Mouse (Mus musculus) neural tube, embryonic 12.5 days (tissue): Measurements from ENCODE around the gene Icam4. TPM values are rescaled to one million over a fixed set of nuclear protein-coding genes. Genes with fewer than 3 reads are reported as not detected.

Experiments used
- ATAC-seq: fragments of 200-750 bp; cut with Nextera tagmentation; 2 replicates; pipeline ENCODE4 v1.8.0; 2017; ENCODE audit warnings: low read depth, mild to moderate bottlenecking, moderate TSS enrichment, moderate library complexity; ENCODE audit not compliant: low FRiP score
- H3K27ac ChIP-seq: fragments of 300-500 bp; sonication (generic); 2 replicates; pipeline ENCODE4 v1.5.1; 2016
- H3K27me3 ChIP-seq: fragments of 300-500 bp; sonication (generic); replicated peaks from 2 replicates; pipeline ENCODE4 v1.6.1; 2016; ENCODE audit warnings: mild to moderate bottlenecking
- H3K36me3 ChIP-seq: fragments of 300-500 bp; sonication (generic); 2 replicates; pipeline ENCODE4 v1.6.1; 2016; ENCODE audit warnings: mild to moderate bottlenecking
- H3K4me1 ChIP-seq: fragments of 300-500 bp; sonication (generic); 2 replicates; pipeline ENCODE4 v1.6.1; 2016
- H3K4me2 ChIP-seq: fragments of 300-500 bp; sonication (generic); replicated peaks from 2 replicates; pipeline ENCODE4 v1.6.1; 2016; ENCODE audit warnings: mild to moderate bottlenecking
- H3K4me3 ChIP-seq: fragments of 300-500 bp; sonication (generic); 2 replicates; pipeline ENCODE4 v1.5.1; 2016
- H3K9ac ChIP-seq: fragments of 300-500 bp; sonication (generic); 2 replicates; pipeline ENCODE4 v1.6.1; 2016; ENCODE audit warnings: mild to moderate bottlenecking
- H3K9me3 ChIP-seq: fragments of 300-500 bp; sonication (generic); 2 replicates; pipeline ENCODE4 v1.6.1; 2016; ENCODE audit warnings: mild to moderate bottlenecking
- WGBS: fragments of 180-500 bp; shearing (Covaris S2); methylation state at CpG from one replicate; pipeline ENCODE4 v1.1.7; 2016; 5-methylcytosine and 5-hydroxymethylcytosine counted together
- polyA plus RNA-seq: library from polyadenylated mRNA; unstranded; fragments of >200 nt; fragmentation: Nextera tagmentation; extraction: Ambion mirVana; gene quantifications from 2 replicates; pipeline ENCODE4 v1.2.1, GENCODE M21; 2016

Gene Icam4
- polyA plus RNA-seq, 1 experiment from 2014 or later = 1.6 TPM

DNA sequence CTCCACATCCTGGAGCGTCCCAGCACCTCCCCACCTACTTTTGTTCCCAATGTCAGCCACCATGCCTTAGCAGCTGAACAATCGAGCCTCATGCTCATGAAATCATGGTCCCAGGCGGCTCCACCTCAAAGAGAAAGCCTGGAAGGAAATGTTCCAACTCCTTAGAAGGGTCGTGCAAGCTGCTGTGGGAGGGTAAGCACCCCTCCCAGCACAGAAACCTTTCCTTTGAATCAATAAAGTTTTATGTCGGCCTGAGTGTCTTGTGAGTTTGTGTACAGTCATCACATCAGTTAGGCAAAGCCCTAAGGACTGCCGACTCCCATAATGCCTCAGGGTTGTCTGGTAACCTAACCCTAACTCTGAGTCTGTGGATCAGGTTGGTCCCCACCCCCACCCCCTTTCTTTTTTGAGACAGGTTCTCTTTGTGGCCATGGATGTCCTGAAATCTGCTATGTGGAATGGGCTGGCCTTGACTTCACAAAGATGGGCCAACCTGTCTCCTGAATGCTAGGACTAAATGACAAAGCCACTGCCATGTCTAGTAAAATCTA is 538 bp upstream of the Icam4 start:
- H3K27me3 ChIP-seq = peaks cover 58% of the 10 kb centered on the region
- WGBS = 59% methylated on average over 6 of the region's 6 CpGs

DNA sequence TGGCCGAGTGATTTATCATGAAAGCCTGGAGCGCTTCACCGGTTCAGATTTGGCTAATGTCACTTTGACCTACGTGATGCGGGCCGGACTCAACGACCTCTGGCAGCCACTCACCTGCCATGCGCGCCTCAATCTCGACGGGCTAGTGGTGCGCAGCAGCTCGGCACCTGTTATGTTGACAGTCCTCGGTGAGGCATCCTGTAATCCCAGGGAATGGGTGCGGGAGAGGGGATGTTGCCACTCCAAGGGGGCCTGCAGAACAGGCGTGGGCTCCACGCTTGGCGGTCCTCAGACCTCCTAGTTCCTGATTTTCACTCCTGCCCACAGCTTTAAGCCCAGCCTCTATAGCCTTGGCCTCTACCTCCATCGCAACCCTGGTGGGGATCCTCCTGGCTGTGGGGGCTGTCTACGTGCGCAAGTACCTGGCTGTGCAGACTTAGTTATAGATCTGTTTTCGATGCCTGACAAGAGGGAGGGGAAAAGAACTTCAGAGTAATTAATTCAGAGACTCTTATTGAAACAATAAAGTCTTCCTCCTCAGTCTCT is 955 bp downstream of the Icam4 start:
- peaks cover 49% of the 10 kb centered on the region for H3K4me1 ChIP-seq
- peaks cover 72% of the 10 kb centered on the region for H3K27me3 ChIP-seq
- no peak for ATAC-seq
- 27% methylated on average over 22 of the region's 22 CpGs for WGBS
- H3K4me3 ChIP-seq = peak overlapping the region; percentile 15; the same call in 1 of the 2 replicates
- H3K9ac ChIP-seq = no peak overlapping the region
- no peaks in the 10 kb centered on the region for H3K9me3 ChIP-seq
- H3K27ac ChIP-seq = no peak overlapping the region
- H3K36me3 ChIP-seq = no peaks in the 10 kb centered on the region
- peak overlapping the region; percentile 84 for H3K4me2 ChIP-seq

More for the DNA sequence above, 538 bp upstream of the Icam4 start:
- Histone ChIP-seq H3K27ac (no peak overlapping the region), H3K4me1 (peaks cover 48% of the 10 kb centered on the region), H3K4me2 (no peak overlapping the region), H3K9me3 (no peaks in the 10 kb centered on the region), H3K36me3 (no peaks in the 10 kb centered on the region), H3K4me3 (no peak overlapping the region), H3K9ac (no peak overlapping the region)
- ATAC-seq = no peak

DNA sequence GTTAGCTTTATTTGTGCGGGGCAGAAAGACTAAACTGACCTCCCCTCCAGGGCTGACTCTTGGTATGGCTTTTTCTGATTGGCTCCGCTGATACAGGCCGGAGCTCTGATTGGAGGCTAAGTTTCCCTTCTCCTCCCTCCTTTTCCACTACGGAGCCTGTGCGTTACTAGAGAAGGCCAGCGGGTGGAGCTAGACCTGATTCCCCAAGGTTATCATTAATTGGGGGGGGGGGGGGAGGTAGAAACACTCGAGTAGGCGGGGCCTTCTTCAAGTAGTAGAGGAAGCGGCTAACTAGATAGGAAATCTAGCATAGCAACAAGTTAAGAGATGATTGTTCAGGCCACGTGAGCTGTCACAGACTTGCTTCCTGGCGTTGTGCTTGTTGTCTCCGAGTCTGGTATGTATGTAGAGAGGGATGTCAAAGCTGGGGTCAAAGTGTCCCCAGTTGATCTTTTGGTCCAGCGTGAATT is 1.6 kb downstream of the Icam4 start:
- Histone ChIP-seq H3K27ac (no peak overlapping the region), H3K9ac (no peak overlapping the region), H3K4me3 (peak overlapping the region; percentile 37), H3K36me3 (no peaks in the 10 kb centered on the region), H3K27me3 (peaks cover 79% of the 10 kb centered on the region), H3K4me1 (peaks cover 49% of the 10 kb centered on the region), H3K4me2 (peak overlapping the region; percentile 84), H3K9me3 (no peaks in the 10 kb centered on the region)
- peak; percentile 45; the same call in 1 of the 2 replicates for ATAC-seq
- WGBS = under 1% methylated on average over 13 of the region's 13 CpGs

DNA sequence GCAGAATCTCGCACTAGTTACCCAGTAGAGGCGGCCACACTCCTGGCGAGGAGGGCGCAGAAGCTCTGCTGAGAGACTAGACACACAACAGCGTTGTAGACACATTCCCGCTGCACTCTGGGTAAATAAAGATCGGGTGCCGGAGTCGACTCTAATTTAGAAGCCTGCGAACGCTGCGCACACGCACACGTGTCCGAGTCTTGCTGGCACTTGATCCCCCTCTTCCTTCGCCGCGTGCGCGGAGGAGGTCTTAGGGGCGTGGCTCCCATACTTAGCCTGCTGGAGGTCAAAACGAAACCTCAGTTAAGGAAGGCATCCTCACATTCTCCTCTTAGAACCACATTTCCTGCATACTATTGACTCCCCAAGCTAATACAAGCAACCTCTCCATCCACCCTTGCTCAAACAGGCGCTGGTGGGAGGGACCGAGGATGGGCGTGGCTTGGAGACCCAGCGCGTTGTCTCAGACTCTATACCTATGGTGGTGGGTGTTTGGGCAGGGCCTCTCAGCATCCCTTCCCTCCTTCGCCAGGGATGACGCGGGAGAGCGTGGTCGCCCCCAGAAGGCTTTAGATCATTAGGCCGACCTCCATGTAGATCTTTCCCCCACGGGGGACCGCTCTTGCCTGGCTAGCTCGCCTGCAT is 2.2 kb downstream of the Icam4 start:
- Histone ChIP-seq H3K9me3 (no peaks in the 10 kb centered on the region), H3K36me3 (no peaks in the 10 kb centered on the region), H3K27ac (no peak overlapping the region), H3K9ac (peak overlapping the region; percentile 50; the same call in 1 of the 2 replicates), H3K4me2 (peak overlapping the region; percentile 84), H3K4me3 (peak overlapping the region; percentile 37), H3K27me3 (peaks cover 81% of the 10 kb centered on the region), H3K4me1 (peaks cover 49% of the 10 kb centered on the region)
- under 1% methylated on average over 36 of the region's 36 CpGs for WGBS
- ATAC-seq = peak; percentile 50

DNA sequence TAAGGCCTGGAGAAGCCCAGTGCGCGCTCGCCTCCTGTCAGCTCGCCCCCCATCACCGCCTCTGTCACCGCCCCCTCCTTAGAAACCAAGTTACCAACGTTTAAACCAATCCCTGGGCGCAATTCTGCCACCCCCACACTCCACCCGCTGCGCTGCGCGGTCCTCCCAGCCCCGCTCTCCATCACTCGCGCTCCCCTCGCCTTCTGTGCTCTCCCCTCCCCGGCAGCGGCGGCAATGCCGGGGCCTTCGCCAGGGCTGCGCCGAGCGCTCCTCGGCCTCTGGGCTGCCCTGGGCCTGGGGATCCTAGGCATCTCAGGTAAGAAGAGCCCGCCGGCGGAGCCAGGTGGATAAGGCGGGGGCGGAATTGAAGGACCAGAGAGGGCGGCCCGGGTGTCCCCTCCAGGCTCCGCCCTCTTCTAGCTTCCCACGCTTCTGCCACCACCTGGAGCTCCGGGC is 2.8 kb downstream of the Icam4 start, which contains the start of gene Icam5:
TSS of gene Icam5 (plus strand) at position 178 of the 456 bp plus-strand sequence.
- Histone ChIP-seq H3K4me3 (peak within 1 kb of the TSS; percentile 39), H3K27ac (no peak within 1 kb of the TSS), H3K9ac (peak within 1 kb of the TSS; percentile 50), H3K9me3 (no peaks in the 10 kb centered on the region), H3K27me3 (peaks cover 83% of the 10 kb centered on the region), H3K36me3 (no peaks in the 10 kb centered on the region), H3K4me2 (peak within 1 kb of the TSS; percentile 84), H3K4me1 (peaks cover 53% of the 10 kb centered on the region)
- peak; percentile 14; the same call in 1 of the 2 replicates for ATAC-seq
- WGBS = under 1% methylated on average over 35 of the region's 35 CpGs

DNA sequence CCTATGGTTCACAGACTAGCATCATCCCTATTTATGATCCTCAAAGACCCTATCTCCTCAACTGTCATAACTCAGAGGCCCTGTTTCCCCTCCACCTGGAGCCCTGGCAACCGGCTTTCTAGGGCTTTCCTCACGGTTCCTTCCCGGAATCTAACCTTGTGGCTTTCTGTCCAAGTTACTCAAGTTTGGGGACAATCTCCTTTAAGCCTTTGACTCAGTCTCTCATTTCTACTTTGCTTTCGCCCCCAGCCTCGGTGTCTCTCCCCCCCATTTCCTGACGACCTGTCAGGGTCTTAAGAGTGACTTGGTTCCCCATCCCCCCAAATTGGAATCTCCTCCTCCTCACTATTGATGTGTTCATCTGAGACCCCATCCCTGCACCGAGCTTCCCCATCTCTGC is 3.3 kb downstream of the Icam4 start:
- Histone ChIP-seq H3K9ac (no peak overlapping the region), H3K4me1 (peaks cover 58% of the 10 kb centered on the region), H3K4me3 (peak overlapping the region; percentile 39; the same call in 1 of the 2 replicates), H3K9me3 (no peaks in the 10 kb centered on the region), H3K4me2 (peak overlapping the region; percentile 84), H3K36me3 (no peaks in the 10 kb centered on the region), H3K27ac (no peak overlapping the region), H3K27me3 (peaks cover 88% of the 10 kb centered on the region)
- 2% methylated on average over 7 of the region's 7 CpGs for WGBS
- no peak for ATAC-seq

DNA sequence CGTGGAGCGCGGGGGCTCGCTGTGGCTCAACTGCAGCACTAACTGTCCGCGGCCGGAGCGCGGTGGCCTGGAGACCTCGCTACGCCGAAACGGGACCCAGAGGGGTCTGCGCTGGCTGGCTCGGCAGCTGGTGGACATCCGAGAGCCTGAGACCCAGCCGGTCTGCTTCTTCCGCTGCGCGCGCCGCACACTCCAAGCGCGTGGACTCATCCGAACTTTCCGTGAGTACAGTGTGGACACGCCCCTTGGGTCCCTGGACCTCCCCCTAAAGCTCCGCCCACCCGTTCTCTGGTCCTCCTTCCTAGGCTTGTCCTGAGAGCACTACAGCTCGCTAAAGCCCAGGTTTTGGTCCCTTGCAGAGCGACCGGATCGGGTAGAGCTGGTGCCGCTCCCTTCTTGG is 4.0 kb downstream of the Icam4 start:
- no peak for ATAC-seq
- Histone ChIP-seq H3K9ac (no peak overlapping the region), H3K27me3 (peaks cover 95% of the 10 kb centered on the region), H3K27ac (no peak overlapping the region), H3K4me2 (peak overlapping the region; percentile 84), H3K4me1 (peaks cover 60% of the 10 kb centered on the region), H3K9me3 (no peaks in the 10 kb centered on the region), H3K4me3 (peak overlapping the region; percentile 39), H3K36me3 (no peaks in the 10 kb centered on the region)
- WGBS = under 1% methylated on average over 34 of the region's 34 CpGs

DNA sequence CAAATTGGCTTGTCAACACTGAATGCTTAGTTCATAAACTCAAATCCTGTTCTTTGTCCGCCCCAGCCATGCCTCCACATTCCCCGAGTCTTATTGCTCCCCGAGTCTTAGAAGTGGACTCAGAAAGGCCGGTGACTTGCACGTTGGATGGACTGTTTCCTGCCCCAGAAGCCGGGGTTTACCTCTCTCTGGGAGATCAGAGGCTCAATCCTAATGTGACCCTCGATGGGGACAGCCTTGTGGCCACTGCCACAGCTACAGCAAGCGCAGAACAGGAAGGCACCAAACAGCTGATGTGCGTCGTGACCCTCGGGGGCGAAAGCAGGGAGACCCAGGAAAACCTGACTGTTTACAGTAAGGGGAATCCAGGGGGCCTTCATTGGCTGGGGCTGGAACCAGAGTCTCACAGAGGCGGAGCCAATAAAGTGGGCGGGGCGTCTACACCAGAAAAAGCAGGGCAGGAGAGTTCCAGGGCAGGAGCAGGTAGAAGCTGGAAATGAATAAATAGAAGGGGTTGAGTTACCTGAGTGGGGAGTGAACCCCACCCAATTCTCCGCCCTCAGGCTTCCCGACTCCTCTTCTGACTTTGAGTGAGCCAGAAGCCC is 5.4 kb downstream of the Icam4 start:
- Histone ChIP-seq H3K9ac (no peak overlapping the region), H3K27ac (no peak overlapping the region), H3K27me3 (peaks cover 96% of the 10 kb centered on the region), H3K4me2 (peak overlapping the region; percentile 12; the same call in 1 of the 2 replicates), H3K9me3 (peaks cover 3% of the 10 kb centered on the region; the same call in 1 of the 2 replicates), H3K4me3 (no peak overlapping the region), H3K4me1 (peaks cover 54% of the 10 kb centered on the region), H3K36me3 (no peaks in the 10 kb centered on the region)
- no peak for ATAC-seq
- 2% methylated on average over 17 of the region's 17 CpGs for WGBS

DNA sequence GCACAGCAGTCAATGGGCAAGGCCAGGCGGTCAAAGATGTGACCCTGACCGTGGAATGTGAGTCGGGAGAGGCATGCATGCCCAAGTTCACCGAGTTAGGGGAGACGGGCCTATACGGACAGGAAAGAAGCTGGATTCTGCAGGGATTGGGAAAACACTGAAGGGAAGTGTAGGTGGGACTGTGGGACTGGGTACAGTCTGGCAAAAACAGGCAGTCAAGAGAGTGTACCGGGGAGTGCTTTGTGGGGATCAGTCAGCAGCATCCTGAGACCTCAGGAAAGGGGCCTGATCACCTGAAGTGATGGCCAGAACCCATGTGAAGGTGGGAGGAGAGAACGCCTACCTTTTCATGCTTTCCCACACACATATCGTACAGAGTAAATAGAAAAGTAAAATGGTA is 6.4 kb downstream of the Icam4 start:
- peaks cover 3% of the 10 kb centered on the region; the same call in 1 of the 2 replicates for H3K9me3 ChIP-seq
- H3K4me3 ChIP-seq = 0 out of 2 replicates have a peak overlapping the region, but pooled peaks have one; percentile 5
- H3K27ac ChIP-seq = no peak overlapping the region
- H3K4me1 ChIP-seq = peaks cover 47% of the 10 kb centered on the region
- H3K9ac ChIP-seq = no peak overlapping the region
- no peak for ATAC-seq
- H3K36me3 ChIP-seq = no peaks in the 10 kb centered on the region
- H3K4me2 ChIP-seq = no peak overlapping the region
- peaks cover 94% of the 10 kb centered on the region for H3K27me3 ChIP-seq
- WGBS = 17% methylated on average over 9 of the region's 9 CpGs

DNA sequence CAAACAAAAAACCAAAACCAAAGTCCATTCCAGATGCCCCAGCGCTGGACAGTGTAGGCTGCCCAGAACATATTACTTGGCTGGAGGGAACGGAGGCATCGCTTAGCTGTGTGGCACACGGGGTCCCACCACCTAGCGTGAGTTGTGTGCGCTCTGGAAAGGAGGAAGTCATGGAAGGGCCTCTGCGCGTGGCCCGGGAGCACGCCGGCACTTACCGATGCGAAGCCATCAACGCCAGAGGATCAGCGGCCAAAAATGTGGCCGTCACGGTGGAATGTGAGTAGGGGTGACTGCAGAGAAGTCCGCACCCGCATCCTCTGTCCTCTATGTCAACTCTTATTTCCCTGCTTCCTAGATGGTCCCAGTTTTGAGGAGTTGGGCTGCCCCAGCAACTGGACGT is 7.0 kb downstream of the Icam4 start:
- peaks cover 90% of the 10 kb centered on the region for H3K27me3 ChIP-seq
- H3K9ac ChIP-seq = no peak overlapping the region
- H3K4me3 ChIP-seq = no peak overlapping the region
- WGBS = 7% methylated on average over 20 of the region's 20 CpGs
- H3K4me1 ChIP-seq = peaks cover 41% of the 10 kb centered on the region
- no peaks in the 10 kb centered on the region for H3K36me3 ChIP-seq
- no peak overlapping the region for H3K4me2 ChIP-seq
- no peak for ATAC-seq
- peaks cover 3% of the 10 kb centered on the region; the same call in 1 of the 2 replicates for H3K9me3 ChIP-seq
- no peak overlapping the region for H3K27ac ChIP-seq

DNA sequence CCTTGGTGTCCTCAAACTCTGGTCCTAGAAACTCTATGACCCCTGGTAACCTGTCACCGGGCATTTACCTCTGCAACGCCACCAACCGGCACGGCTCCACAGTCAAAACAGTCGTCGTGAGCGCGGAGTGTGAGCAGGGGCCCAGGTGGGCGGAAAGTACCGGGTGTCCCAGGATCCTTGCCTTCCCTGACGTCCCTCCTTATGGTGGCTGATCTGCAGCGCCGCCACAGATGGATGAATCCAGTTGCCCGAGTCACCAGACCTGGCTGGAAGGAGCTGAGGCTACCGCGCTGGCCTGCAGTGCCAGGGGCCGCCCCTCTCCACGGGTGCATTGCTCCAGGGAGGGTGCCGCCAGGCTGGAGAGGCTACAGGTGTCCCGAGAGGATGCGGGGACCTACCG is 7.5 kb downstream of the Icam4 start:
- WGBS = 1% methylated on average over 22 of the region's 22 CpGs
- H3K4me3 ChIP-seq = peak overlapping the region; percentile 35; the same call in 1 of the 2 replicates
- H3K27me3 ChIP-seq = peaks cover 85% of the 10 kb centered on the region
- H3K4me1 ChIP-seq = peaks cover 36% of the 10 kb centered on the region
- no peak for ATAC-seq
- no peaks in the 10 kb centered on the region for H3K36me3 ChIP-seq
- H3K9ac ChIP-seq = 0 out of 2 replicates have a peak overlapping the region, but pooled peaks have one; percentile 8
- H3K27ac ChIP-seq = no peak overlapping the region
- peak overlapping the region; percentile 59 for H3K4me2 ChIP-seq
- H3K9me3 ChIP-seq = peaks cover 3% of the 10 kb centered on the region; the same call in 1 of the 2 replicates

DNA sequence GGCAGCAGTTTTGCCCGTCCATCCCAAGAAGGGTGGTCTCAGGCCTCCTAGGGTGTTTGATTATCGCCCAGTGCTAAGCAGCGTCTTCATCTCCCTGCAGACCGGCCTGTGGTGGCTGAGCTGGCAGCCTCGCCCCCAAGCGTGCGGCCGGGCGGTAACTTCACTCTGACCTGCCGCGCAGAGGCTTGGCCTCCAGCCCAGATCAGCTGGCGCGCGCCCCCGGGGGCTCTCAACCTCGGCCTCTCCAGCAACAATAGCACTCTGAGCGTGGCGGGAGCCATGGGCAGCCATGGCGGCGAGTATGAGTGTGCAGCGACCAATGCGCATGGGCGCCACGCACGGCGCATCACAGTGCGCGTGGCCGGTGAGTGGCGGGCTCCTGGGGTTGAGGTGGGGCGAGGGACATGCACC is 8.3 kb downstream of the Icam4 start:
- no peak overlapping the region for H3K27ac ChIP-seq
- H3K4me2 ChIP-seq = peak overlapping the region; percentile 59
- no peaks in the 10 kb centered on the region for H3K36me3 ChIP-seq
- peak overlapping the region; percentile 35 for H3K4me3 ChIP-seq
- 0 out of 2 replicates have a peak, but pooled peaks have one; percentile 14 for ATAC-seq
- H3K4me1 ChIP-seq = peaks cover 28% of the 10 kb centered on the region
- peaks cover 77% of the 10 kb centered on the region for H3K27me3 ChIP-seq
- 2% methylated on average over 31 of the region's 31 CpGs for WGBS
- H3K9ac ChIP-seq = peak overlapping the region; percentile 26; the same call in 1 of the 2 replicates
- H3K9me3 ChIP-seq = peaks cover 3% of the 10 kb centered on the region; the same call in 1 of the 2 replicates
